Mouse (Mus musculus) MEL (cell line): Measurements from ENCODE around the gene Hpca. TPM values are rescaled to one million over a fixed set of nuclear protein-coding genes. Genes with fewer than 3 reads are reported as not detected.

Source experiments
- DNase-seq: peaks from one replicate; pipeline ENCODE4 v3.0.0; 2011; ENCODE audit warnings: low read depth, low spot score
- H3K27ac ChIP-seq: 2 replicates; pipeline ENCODE4 v1.5.1; 2012; ENCODE audit warnings: low read depth, mild to moderate bottlenecking, control low read depth, low read length, moderate library complexity; ENCODE audit not compliant: control insufficient read depth
- H3K27me3 ChIP-seq, 2 experiments: fragments of 150-350 bp in 1 of 2; sonication (generic) in 1 of 2; 2 replicates each; pipeline ENCODE4 v1.6.1; 2012; ENCODE audit warnings: low read length in 2 of 2, mild to moderate bottlenecking in 2 of 2, improper control_type of control experiment in 1 of 2, moderate library complexity in 1 of 2; ENCODE audit not compliant: insufficient read depth in 2 of 2, control insufficient read depth in 1 of 2
- H3K36me3 ChIP-seq, 2 experiments: 2 replicates each; pipeline ENCODE4 v1.6.1; 2012 to 2014; ENCODE audit warnings: low read length in 2 of 2, improper control_type of control experiment in 1 of 2, inconsistent platforms in 1 of 2, mild to moderate bottlenecking in 1 of 2; ENCODE audit not compliant: insufficient read depth in 2 of 2, control insufficient read depth in 1 of 2
- H3K4me1 ChIP-seq, 2 experiments: fragments of 150-350 bp in 1 of 2; sonication (generic) in 1 of 2; 2 replicates each; pipeline ENCODE4 v1.6.1; 2012; ENCODE audit warnings: low read length in 2 of 2, improper control_type of control experiment in 1 of 2, mild to moderate bottlenecking in 1 of 2; ENCODE audit not compliant: insufficient read depth in 2 of 2, control insufficient read depth in 1 of 2
- H3K4me3 ChIP-seq, 2 experiments: fragments of 150-350 bp in 1 of 2; sonication (generic) in 1 of 2; 2 replicates each; pipeline ENCODE4 v1.5.1; 2012; ENCODE audit warnings: low read depth in 2 of 2, low read length in 2 of 2, mild to moderate bottlenecking in 2 of 2, moderate library complexity in 2 of 2, control low read depth in 1 of 2, improper control_type of control experiment in 1 of 2; ENCODE audit not compliant: control insufficient read depth in 1 of 2, insufficient read depth in 1 of 2
- H3K79me2 ChIP-seq: 2 replicates; pipeline ENCODE4 v1.6.1; 2012; ENCODE audit warnings: mild to moderate bottlenecking, low read length, moderate library complexity; ENCODE audit not compliant: control insufficient read depth, poor library complexity, insufficient read depth
- H3K9ac ChIP-seq: 2 replicates; pipeline ENCODE4 v1.6.1; 2012; ENCODE audit warnings: low read depth, mild to moderate bottlenecking, control low read depth, low read length, moderate library complexity; ENCODE audit not compliant: control insufficient read depth, poor library complexity, severe bottlenecking
- H3K9me3 ChIP-seq: fragments of 150-350 bp; sonication (generic); replicated peaks from 2 replicates; pipeline ENCODE4 v1.6.1; 2012; ENCODE audit warnings: mild to moderate bottlenecking, low read length, improper control_type of control experiment, moderate library complexity; ENCODE audit not compliant: insufficient read depth
- CHD1 ChIP-seq: IDR thresholded peaks from 2 replicates; pipeline ENCODE4 v1.6.1; 2012; ENCODE audit warnings: low read depth, mild to moderate bottlenecking, inconsistent platforms, low read length, improper control_type of control experiment
- CHD2 ChIP-seq: IDR thresholded peaks from 2 replicates; pipeline ENCODE4 v1.6.1; 2011; ENCODE audit warnings: low read length, improper control_type of control experiment
- ELF1 ChIP-seq: IDR thresholded peaks from 2 replicates; pipeline ENCODE4 v1.6.1; 2014; ENCODE audit warnings: low read depth, mild to moderate bottlenecking, inconsistent platforms, low read length, improper control_type of control experiment, moderate library complexity
- GABPA ChIP-seq: IDR thresholded peaks from 2 replicates; pipeline ENCODE4 v1.6.1; 2012; ENCODE audit warnings: low read depth, mild to moderate bottlenecking, inconsistent platforms, low read length, improper control_type of control experiment, moderate library complexity
- HCFC1 ChIP-seq: IDR thresholded peaks from 2 replicates; pipeline ENCODE4 v1.6.1; 2012; ENCODE audit warnings: low read depth, mild to moderate bottlenecking, inconsistent platforms, low read length, improper control_type of control experiment, moderate library complexity
- KAT2A ChIP-seq: conservative IDR thresholded peaks from 2 replicates; pipeline ENCODE4 v1.6.1; 2012; ENCODE audit warnings: low read depth, low read length, improper control_type of control experiment, inconsistent platforms
- MAFK ChIP-seq: IDR thresholded peaks from 2 replicates; pipeline ENCODE4 v1.6.1; 2011; ENCODE audit warnings: low read depth, mild to moderate bottlenecking, low read length, improper control_type of control experiment, borderline replicate concordance
- MAX ChIP-seq: IDR thresholded peaks from 2 replicates; pipeline ENCODE4 v1.6.1; 2011; ENCODE audit warnings: low read length, improper control_type of control experiment
- MYC ChIP-seq: IDR thresholded peaks from 2 replicates; pipeline ENCODE4 v1.6.1; 2011; ENCODE audit warnings: low read depth, mild to moderate bottlenecking, low read length, improper control_type of control experiment, moderate library complexity
- NELFE ChIP-seq: IDR thresholded peaks from 2 replicates; pipeline ENCODE4 v1.6.1; 2011; ENCODE audit warnings: low read depth, low read length, improper control_type of control experiment
- POLR2A ChIP-seq, 2 experiments: IDR thresholded peaks; 2 replicates each; pipeline ENCODE4 v1.6.1; 2011 to 2012; ENCODE audit warnings: low read length in 2 of 2, mild to moderate bottlenecking in 2 of 2, control low read depth in 1 of 2, improper control_type of control experiment in 1 of 2, low read depth in 1 of 2, moderate library complexity in 1 of 2; ENCODE audit not compliant: control insufficient read depth in 1 of 2, insufficient read depth in 1 of 2, poor library complexity in 1 of 2
- RAD21 ChIP-seq: IDR thresholded peaks from 2 replicates; pipeline ENCODE4 v1.6.1; 2011; ENCODE audit warnings: mild to moderate bottlenecking, low read depth, low read length, improper control_type of control experiment
- RCOR1 ChIP-seq: IDR thresholded peaks from 2 replicates; pipeline ENCODE4 v1.6.1; 2012; ENCODE audit warnings: low read depth, mild to moderate bottlenecking, inconsistent platforms, low read length, improper control_type of control experiment
- TAL1 ChIP-seq: IDR thresholded peaks from 2 replicates; pipeline ENCODE4 v1.6.1; 2012; ENCODE audit warnings: mild to moderate bottlenecking, inconsistent platforms, low read length, moderate library complexity, mixed read lengths
- TBP ChIP-seq: IDR thresholded peaks from 2 replicates; pipeline ENCODE4 v1.8.0; 2011; ENCODE audit warnings: low read depth, low read length, improper control_type of control experiment
- TCF12 ChIP-seq: IDR thresholded peaks from 2 replicates; pipeline ENCODE4 v1.6.1; 2014; ENCODE audit warnings: low read depth, mild to moderate bottlenecking, inconsistent platforms, low read length, improper control_type of control experiment, moderate library complexity
- UBTF ChIP-seq: IDR thresholded peaks from 2 replicates; pipeline ENCODE4 v1.6.1; 2012; ENCODE audit warnings: low read depth, mild to moderate bottlenecking, inconsistent platforms, low read length, improper control_type of control experiment, moderate library complexity, borderline replicate concordance; ENCODE audit not compliant: insufficient read depth
- ZC3H11A ChIP-seq: IDR thresholded peaks from 2 replicates; pipeline ENCODE4 v1.6.1; 2012; ENCODE audit warnings: low read depth, mild to moderate bottlenecking, inconsistent platforms, low read length, improper control_type of control experiment
- ZKSCAN1 ChIP-seq: IDR thresholded peaks from 2 replicates; pipeline ENCODE4 v1.6.1; 2012; ENCODE audit warnings: low read depth, mild to moderate bottlenecking, inconsistent platforms, low read length, improper control_type of control experiment, moderate library complexity
- polyA plus RNA-seq, 2 experiments: library from polyadenylated mRNA; stranded (reverse) in 1 of 2; unstranded in 1 of 2; fragments of >175 nt in 1 of 2; fragments of >200 nt in 1 of 2; gene quantifications; 2 replicates each; pipeline versions ENCODE4 v1.2.1 to v1.2.4; 2012; ENCODE audit warnings: low replicate concordance in 2 of 2, low read depth in 1 of 2; ENCODE audit not compliant: insufficient read length in 2 of 2, insufficient read depth in 1 of 2, missing spikeins in 1 of 2
- total RNA-seq: library from RNA; depleted of rRNA; stranded (reverse); fragments of 300-350 nt; gene quantifications from 2 replicates; pipeline ENCODE4 v1.2.3, GENCODE M21; 2012

Hpca gene
- total and polyA plus RNA-seq, 3 experiments, result 0.39 to 1.1 TPM; not detected in 1

DNA sequence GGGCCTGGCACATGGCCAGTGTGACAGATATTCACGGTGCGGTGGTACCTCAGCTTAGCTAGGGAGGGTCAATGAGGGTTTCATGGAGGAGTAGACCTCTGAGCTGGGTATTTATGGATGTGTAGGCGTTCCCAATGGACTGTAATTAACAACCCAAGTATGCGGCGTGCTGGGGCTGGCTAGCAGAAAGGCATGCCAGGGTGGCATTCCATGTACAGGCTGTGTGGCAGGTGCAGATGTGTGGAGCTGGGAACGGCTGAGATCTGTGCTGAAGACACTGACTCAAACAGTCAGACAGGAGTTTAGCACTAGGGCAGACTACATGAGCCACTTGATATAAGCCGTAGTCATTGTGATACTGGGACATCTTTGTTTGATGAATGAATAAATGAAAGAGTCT, 13.2 kb downstream of the Hpca start:
- TF ChIP-seq TAL1, result no peak
- no peak for TF ChIP-seq CHD2
- no peak for TF ChIP-seq CHD1
- no peak for TF ChIP-seq MYC
- TF ChIP-seq UBTF, result no peak
- TF ChIP-seq GABPA, result no peak
- no peak for TF ChIP-seq RAD21
- no peak for TF ChIP-seq KAT2A
- TF ChIP-seq RCOR1, result no peak
- no peak for TF ChIP-seq TCF12
- no peak for TF ChIP-seq HCFC1
- TF ChIP-seq NELFE, result no peak
- TF ChIP-seq TBP, result no peak
- TF ChIP-seq MAFK, result no peak
- no peak for TF ChIP-seq MAX
- TF ChIP-seq POLR2A (IDR thresholded peaks at IDR 0.05; ENCODE audit: control insufficient read depth in 1 of 2, insufficient read depth in 1 of 2, low read depth in 1 of 2, low read length in 2 of 2, poor library complexity in 1 of 2), result no peak
- TF ChIP-seq ZC3H11A, result no peak
- TF ChIP-seq ZKSCAN1, result no peak
- H3K4me1 ChIP-seq, result no peaks in the 10 kb centered on the region
- no peaks in the 10 kb centered on the region for H3K79me2 ChIP-seq
- no peaks in the 10 kb centered on the region for H3K9me3 ChIP-seq
- DNase-seq, result no peak
- no peak overlapping the region for H3K4me3 ChIP-seq
- no peak overlapping the region for H3K9ac ChIP-seq
- H3K27me3 ChIP-seq, result peaks cover 0 to 2% of the 10 kb centered on the region in 2 experiments; a peak in 1 of 4 replicates
- H3K27ac ChIP-seq, result no peak overlapping the region
- no peaks in the 10 kb centered on the region for H3K36me3 ChIP-seq

DNA sequence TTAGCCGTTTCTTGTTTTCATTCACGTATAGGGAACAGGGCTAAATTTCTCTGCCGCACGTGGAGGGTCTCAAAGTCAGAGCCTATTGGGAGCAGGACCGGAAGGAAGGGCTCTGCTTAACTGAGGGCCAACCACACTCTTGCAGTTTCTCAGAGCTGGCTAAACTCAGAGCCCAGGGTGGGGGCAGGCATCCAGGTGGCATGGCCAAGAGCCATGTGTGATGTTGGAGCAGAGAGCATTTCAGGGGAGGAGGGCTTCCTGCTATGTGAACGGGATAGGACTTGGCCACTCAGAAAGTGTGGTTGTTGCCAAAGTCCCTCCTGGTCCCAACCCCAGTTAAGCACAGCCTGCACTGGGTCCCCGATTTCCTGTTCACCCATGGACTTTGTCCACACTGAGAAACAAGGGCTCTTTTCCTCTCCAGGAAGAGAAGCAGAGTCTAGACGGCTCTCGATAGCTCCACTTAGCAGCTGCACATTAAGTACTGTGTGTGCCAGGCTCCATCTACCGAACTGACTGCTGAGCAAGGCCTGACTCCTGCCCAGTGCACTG, 14.4 kb downstream of the Hpca start:
- H3K79me2 ChIP-seq, result no peaks in the 10 kb centered on the region
- peaks cover 0 to 2% of the 10 kb centered on the region in 2 experiments; a peak in 1 of 4 replicates for H3K27me3 ChIP-seq
- no peaks in the 10 kb centered on the region for H3K36me3 ChIP-seq
- H3K4me3 ChIP-seq, result no peak overlapping the region
- TF ChIP-seq POLR2A (IDR thresholded peaks at IDR 0.05; ENCODE audit: control insufficient read depth in 1 of 2, insufficient read depth in 1 of 2, low read depth in 1 of 2, low read length in 2 of 2, poor library complexity in 1 of 2) (no peak), ELF1 (no peak), GABPA (no peak), HCFC1 (no peak)
- H3K9ac ChIP-seq, result no peak overlapping the region
- no peaks in the 10 kb centered on the region for H3K9me3 ChIP-seq
- no peak overlapping the region for H3K27ac ChIP-seq
- no peak for DNase-seq
- H3K4me1 ChIP-seq, result no peaks in the 10 kb centered on the region
